Mouse (Mus musculus): ENCODE measurements at regions not wholly inside any gene's neighbourhood (a gene's known extent, or its start where the extent isn't known, plus 50 kb on each side); places are given as distances from the start of the nearest gene placed in this dataset.

DNA sequence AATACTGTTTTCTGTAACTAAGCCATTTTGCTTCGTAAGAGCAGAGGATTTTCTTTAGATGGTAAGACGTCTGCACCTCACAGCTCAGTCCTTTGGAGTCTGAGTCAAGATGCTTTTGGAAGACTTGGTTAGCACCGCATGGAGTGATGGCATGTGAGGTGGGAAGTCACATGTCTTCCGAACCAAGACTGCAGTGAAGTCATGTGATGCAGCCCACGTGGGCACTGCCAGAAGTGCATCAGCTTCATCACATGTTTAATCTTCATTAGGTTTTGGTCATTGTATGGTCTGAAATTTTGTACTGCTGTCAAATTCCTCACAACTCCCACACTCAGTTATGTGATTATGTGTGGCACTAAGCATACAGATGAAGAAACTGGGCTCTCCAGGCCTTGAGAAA, 58.3 kb upstream of the Jazf1 start:
- TF ChIP-seq KAT2A (conservative IDR thresholded peaks at IDR 0.05; ENCODE audit: low read depth, low read length): no peak
- TF ChIP-seq RCOR1 (IDR thresholded peaks at IDR 0.05; ENCODE audit: low read depth, low read length): no peak
- TF ChIP-seq ZNF384 (IDR thresholded peaks at IDR 0.05; ENCODE audit: low read depth, low read length): no peak
- no peak for TF ChIP-seq NELFE (IDR thresholded peaks at IDR 0.05; ENCODE audit: low read depth, low read length)
